In genomic region chr19:20449546-20449945, GRCm38 (mm10) we compare ENCODE assay signal across 7 mouse cellular contexts. TPM values are rescaled to one million over a fixed set of nuclear protein-coding genes. Genes with fewer than 3 reads are reported as not detected.
A peak's percentile ranks its signal among the peaks of the same experiment; 100 is the strongest.
DNase-seq lines count a peak whose midpoint lies in the region; ATAC-seq lines count a peak whose summit lies in the region.

No protein-coding gene starts in this region.

- no peak overlapping the region for H3K9ac ChIP-seq in embryonic facial prominence, embryonic 14.5 days (ENCODE audit: low read depth, low read length)

- H3K4me2 ChIP-seq in embryonic facial prominence, embryonic 14.5 days (ENCODE audit: low read depth, low read length): no peak overlapping the region

- H3K4me3 ChIP-seq in embryonic facial prominence, embryonic 14.5 days (ENCODE audit: low read depth, low read length): no peak overlapping the region

- H3K9me3 ChIP-seq in embryonic facial prominence, embryonic 14.5 days (ENCODE audit: control insufficient read depth, low read length): no peaks in the 10 kb centered on the region

- H3K4me1 ChIP-seq in embryonic facial prominence, embryonic 14.5 days (ENCODE audit: control insufficient read depth, insufficient read depth, low read length): no peaks in the 10 kb centered on the region

- intact Hi-C loops in left cerebral cortex, postnatal 4 days (cut with DNase I): loop anchor here (10.0 kb wide), 1 partner anchor 315 kb away; no protein-coding TSS in a partner anchor

- no peak for ATAC-seq in embryonic facial prominence, embryonic 14.5 days (ENCODE audit: low read depth)

- peak; percentile 4 to 7 for DNase-seq in kidney, adult 8-10 months
- no peak for DNase-seq in kidney, adult 11 months
- peak; percentile 19 for DNase-seq in adrenal gland, postnatal 14 days
- peak; percentile 56 for DNase-seq in embryonic facial prominence, embryonic 14.5 days (ENCODE audit: low spot score)
- peak; percentile 11 for DNase-seq in left cerebral cortex, postnatal 4 days
- DNase-seq in skeletal muscle tissue, adult 2 months (ENCODE audit: low read depth, low spot score): peak; percentile 15
- DNase-seq in MN1 (ENCODE audit: low spot score): no peak

- no peaks in the 10 kb centered on the region for H3K36me3 ChIP-seq in embryonic facial prominence, embryonic 14.5 days (ENCODE audit: control insufficient read depth, insufficient read depth, low read length)

- H3K27me3 ChIP-seq in embryonic facial prominence, embryonic 14.5 days (replicated peaks; ENCODE audit: control insufficient read depth, insufficient read depth, low read length): no peaks in the 10 kb centered on the region

- H3K27ac ChIP-seq in embryonic facial prominence, embryonic 14.5 days (replicated peaks; ENCODE audit: low read depth, low read length): no peak overlapping the region

RNA-seq across cellular contexts. Expression of gene Aldh1a1, which starts 43.0 kb away (rescaled TPM):
- total RNA-seq in adrenal gland, postnatal 14 days (2021): 56.6 and 79.4 TPM in 2 replicates
- 7.7 and 11.1 TPM in 2 replicates for polyA plus RNA-seq in embryonic facial prominence, embryonic 14.5 days (2014; fragmentation: Nextera tagmentation; extraction: Ambion mirVana)
- 10 to 100 TPM in 1 of 2 experiments, 1 to 10 TPM in 1; 9.8 to 10.5 TPM for total RNA-seq in left cerebral cortex, postnatal 4 days (2021)

RNA-seq across cellular contexts. Expression of gene Anxa1, which starts 58.8 kb away (rescaled TPM):
- total RNA-seq in adrenal gland, postnatal 14 days (2021): 20.9 and 22.8 TPM in 2 replicates
- polyA plus RNA-seq in embryonic facial prominence, embryonic 14.5 days (2014; fragmentation: Nextera tagmentation; extraction: Ambion mirVana): 248 and 345 TPM in 2 replicates
- total RNA-seq in left cerebral cortex, postnatal 4 days (2021): 1 to 10 TPM; 3.5 to 5.7 TPM

Comparison
In these comparisons a context has a peak if more than half of its experiments do, and no peak if none do; other contexts are left out.
1. DNase-seq: peak in kidney, adult 8-10 months (2 of 2), adrenal gland, postnatal 14 days (single experiment), embryonic facial prominence, embryonic 14.5 days (single experiment), left cerebral cortex, postnatal 4 days (single experiment) and skeletal muscle tissue, adult 2 months (single experiment); none in kidney, adult 11 months (single experiment) and MN1 (single experiment).